Mouse (Mus musculus): ENCODE results near the gene Mrpl37.

DNA sequence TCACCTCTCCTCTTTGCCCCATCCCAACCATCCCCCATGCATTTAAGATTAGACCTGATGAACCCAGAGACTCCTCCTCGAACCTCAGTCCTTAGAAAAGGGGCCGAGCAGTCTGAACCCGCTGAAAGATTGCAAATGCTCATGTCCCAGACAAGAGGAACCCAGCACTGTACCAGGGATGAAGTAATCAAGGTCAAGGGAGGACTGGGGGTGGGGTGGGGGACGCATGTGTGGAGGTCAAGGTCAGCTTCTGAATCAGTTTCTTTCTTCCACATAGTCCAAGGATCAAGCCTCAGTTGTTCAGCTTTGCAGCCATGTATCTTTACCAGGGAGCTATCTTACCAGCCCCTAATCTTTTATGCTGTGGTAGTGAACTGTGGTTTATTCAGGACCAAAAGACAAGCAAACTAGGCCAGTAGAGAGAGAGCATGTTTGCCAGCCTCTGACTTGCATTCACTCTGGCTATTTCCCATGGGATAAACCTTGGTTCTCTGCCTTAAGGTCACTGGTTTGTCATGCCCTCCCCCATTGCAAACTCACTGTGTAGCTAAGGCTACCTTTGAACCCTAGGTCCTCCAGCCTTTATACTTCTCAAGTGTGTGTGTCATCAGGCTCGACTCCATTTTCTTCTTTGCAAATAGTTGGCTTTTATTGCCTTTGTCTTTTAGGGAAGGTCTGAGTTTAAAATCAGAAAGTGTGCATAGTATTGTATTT lies 46.2 kb downstream of the Mrpl37 start:
- no peak for TF ChIP-seq POLR2A (IDR thresholded peaks at IDR 0.05; ENCODE audit: low read depth, low read length)
- TF ChIP-seq ELF1 (IDR thresholded peaks at IDR 0.05; ENCODE audit: low read depth, low read length), result no peak
- TF ChIP-seq NELFE (IDR thresholded peaks at IDR 0.05; ENCODE audit: low read depth, low read length), result no peak
- TF ChIP-seq TCF12 (IDR thresholded peaks at IDR 0.05; ENCODE audit: low read depth, low read length), result no peak
- TF ChIP-seq HCFC1 (IDR thresholded peaks at IDR 0.05; ENCODE audit: low read depth, low read length), result no peak
- no peak for TF ChIP-seq CTCF (conservative IDR thresholded peaks at IDR 0.05 in 1 of 2, IDR thresholded peaks at IDR 0.05 in 1 of 2; ENCODE audit: low read depth in 2 of 2, low read length in 2 of 2)
- TF ChIP-seq POLR2AphosphoS2 (IDR thresholded peaks at IDR 0.05; ENCODE audit: low read depth, low read length), result no peak
- TF ChIP-seq NRF1 (IDR thresholded peaks at IDR 0.05; ENCODE audit: low read depth, low read length), result no peak
- TF ChIP-seq MAFK (IDR thresholded peaks at IDR 0.05; ENCODE audit: insufficient replicate concordance, low read length), result no peak
- TF ChIP-seq E2F4 (IDR thresholded peaks at IDR 0.05; ENCODE audit: insufficient replicate concordance, low read depth, low read length), result no peak
- no peak for TF ChIP-seq CHD2 (IDR thresholded peaks at IDR 0.05; ENCODE audit: low read length)
- TF ChIP-seq EP300 (IDR thresholded peaks at IDR 0.05; ENCODE audit: low read length), result no peak

Data from CH12.LX (cell line).